Comparison of ENCODE assay signal across 32 mouse cellular contexts in genomic region chr12:34837318-34837717, GRCm38 (mm10).
DNase-seq lines count a peak whose midpoint lies in the region; ATAC-seq lines count a peak whose summit lies in the region.
"Had no signal": no experiment of that assay in that cellular context is flagged by ENCODE, and none has a peak within 500 bp of the region (broad histone marks: within the 10 kb centered on the region; RNA-seq: fewer than 3 reads in every experiment).

No protein-coding gene starts in this region.

- H3K4me3 ChIP-seq in forebrain, embryonic 11.5 days (ENCODE audit: low read depth, low read length), result no peak overlapping the region
- H3K4me3 ChIP-seq in forebrain, embryonic 10.5 days, result no peak overlapping the region
- no peak overlapping the region for H3K4me3 ChIP-seq in forebrain, embryonic 16.5 days (replicated peaks; ENCODE audit: low read length)
- H3K4me3 ChIP-seq: embryonic facial prominence, embryonic 10.5 days; embryonic facial prominence, embryonic 15.5 days; gastrocnemius, adult 2 months; heart, embryonic 13.5 days; kidney, embryonic 15.5 days; limb, embryonic 12.5 days; liver, embryonic 15.5 days; neural tube, embryonic 13.5 days had no signal

- peak; percentile 69; the same call in 1 of the 2 replicates for ATAC-seq in forebrain, embryonic 11.5 days (replicated peaks; ENCODE audit: low FRiP score)
- peak; percentile 77; the same call in 1 of the 2 replicates for ATAC-seq in forebrain, embryonic 16.5 days
- ATAC-seq: inflammation-experienced regulatory T-cells, adult 6 months had no signal

- no peak overlapping the region for H3K27ac ChIP-seq in forebrain, embryonic 11.5 days (ENCODE audit: low read depth, low read length)
- H3K27ac ChIP-seq in forebrain, embryonic 10.5 days, result no peak overlapping the region
- H3K27ac ChIP-seq in forebrain, embryonic 16.5 days (ENCODE audit: low read length), result no peak overlapping the region
- H3K27ac ChIP-seq: embryonic facial prominence, embryonic 10.5 days; embryonic facial prominence, embryonic 15.5 days; gastrocnemius, adult 2 months; heart, embryonic 13.5 days; hindbrain, embryonic 14.5 days; kidney, embryonic 15.5 days; limb, embryonic 12.5 days; liver, embryonic 15.5 days; neural tube, embryonic 13.5 days; stomach, postnatal 0 days had no signal

- no peaks in the 10 kb centered on the region for H3K36me3 ChIP-seq in forebrain, embryonic 11.5 days (ENCODE audit: control insufficient read depth, insufficient read depth, low read length)
- H3K36me3 ChIP-seq in forebrain, embryonic 10.5 days (replicated peaks), result no peaks in the 10 kb centered on the region
- H3K36me3 ChIP-seq in forebrain, embryonic 16.5 days (ENCODE audit: control insufficient read depth, insufficient read depth), result no peaks in the 10 kb centered on the region
- H3K36me3 ChIP-seq: embryonic facial prominence, embryonic 10.5 days; embryonic facial prominence, embryonic 15.5 days; G1E; heart, embryonic 13.5 days; kidney, embryonic 15.5 days; limb, embryonic 12.5 days; liver, embryonic 15.5 days; neural tube, embryonic 13.5 days had no signal

- H3K27me3 ChIP-seq in forebrain, embryonic 11.5 days (ENCODE audit: control insufficient read depth, insufficient read depth, low read length), result peaks cover 19% of the 10 kb centered on the region
- H3K27me3 ChIP-seq in forebrain, embryonic 10.5 days (ENCODE audit: poor library complexity, severe bottlenecking), result peaks cover 80% of the 10 kb centered on the region
- no peaks in the 10 kb centered on the region for H3K27me3 ChIP-seq in forebrain, embryonic 16.5 days (replicated peaks; ENCODE audit: control insufficient read depth, insufficient read depth, low read length)
- H3K27me3 ChIP-seq: embryonic facial prominence, embryonic 15.5 days; heart, embryonic 13.5 days; kidney, embryonic 15.5 days; limb, embryonic 12.5 days; liver, embryonic 15.5 days had no signal

- no peaks in the 10 kb centered on the region for H3K9me3 ChIP-seq in forebrain, embryonic 11.5 days (ENCODE audit: control insufficient read depth, low read length)
- no peaks in the 10 kb centered on the region for H3K9me3 ChIP-seq in forebrain, embryonic 10.5 days
- H3K9me3 ChIP-seq in forebrain, embryonic 16.5 days (ENCODE audit: control insufficient read depth, low read length), result no peaks in the 10 kb centered on the region
- H3K9me3 ChIP-seq: embryonic facial prominence, embryonic 10.5 days; embryonic facial prominence, embryonic 15.5 days; heart, embryonic 13.5 days; kidney, embryonic 15.5 days; limb, embryonic 12.5 days; liver, embryonic 15.5 days; neural tube, embryonic 13.5 days had no signal

- DNase-seq in forebrain, embryonic 11.5 days (ENCODE audit: low spot score), result no peak
- no peak for DNase-seq in forebrain, embryonic 10.5 days (ENCODE audit: extremely low spot score, low spot score)
- DNase-seq in brain, adult 2 months (ENCODE audit: low read depth, low spot score), result peak; percentile 41
- DNase-seq in retina, postnatal 1 day, result peak; percentile 5
- no peak for DNase-seq in cerebellum, adult 11 months
- DNase-seq in right cerebral cortex, adult 2 months (ENCODE audit: low spot score in 2 of 2), result no peak
- DNase-seq: adrenal gland, adult 8-10 months; cerebellum, adult 18-20 months; cerebellum, postnatal 10 days; gastrocnemius, adult 2 months; gastrocnemius, postnatal 36 days; heart, adult 18-20 months; heart, postnatal 10 days; kidney, adult 11 months; kidney, postnatal 25 days; lung, embryonic 14.5 days; lung, postnatal 14 days; right cerebral cortex, postnatal 25 days; thymus, adult 18-20 months; thymus, postnatal 25 days had no signal

- H3K4me1 ChIP-seq in forebrain, embryonic 11.5 days (replicated peaks; ENCODE audit: control insufficient read depth, insufficient read depth, low read length), result 0 out of 2 replicates have a peak, but pooled peaks cover 2% of the 10 kb centered on the region
- H3K4me1 ChIP-seq in forebrain, embryonic 10.5 days, result peaks cover 14% of the 10 kb centered on the region
- no peaks in the 10 kb centered on the region for H3K4me1 ChIP-seq in forebrain, embryonic 16.5 days (replicated peaks; ENCODE audit: control insufficient read depth, insufficient read depth, low read length)
- H3K4me1 ChIP-seq: embryonic facial prominence, embryonic 15.5 days; kidney, embryonic 15.5 days; liver, embryonic 15.5 days had no signal

- no peak overlapping the region for H3K4me2 ChIP-seq in forebrain, embryonic 11.5 days (ENCODE audit: low read depth, low read length, severe bottlenecking)
- H3K4me2 ChIP-seq in forebrain, embryonic 16.5 days (ENCODE audit: low read length), result no peak overlapping the region
- H3K4me2 ChIP-seq: embryonic facial prominence, embryonic 15.5 days; heart, embryonic 13.5 days; hindbrain, embryonic 14.5 days; kidney, embryonic 15.5 days; limb, embryonic 12.5 days; liver, embryonic 15.5 days; lung, embryonic 14.5 days; neural tube, embryonic 13.5 days had no signal

- no peak overlapping the region for H3K9ac ChIP-seq in forebrain, embryonic 11.5 days (ENCODE audit: low read length)
- H3K9ac ChIP-seq in forebrain, embryonic 16.5 days (replicated peaks; ENCODE audit: low read depth, low read length), result no peak overlapping the region
- H3K9ac ChIP-seq: embryonic facial prominence, embryonic 15.5 days; heart, embryonic 13.5 days; hindbrain, embryonic 14.5 days; kidney, embryonic 15.5 days; limb, embryonic 12.5 days; liver, embryonic 15.5 days; lung, embryonic 14.5 days; neural tube, embryonic 13.5 days had no signal

- WGBS in forebrain, embryonic 11.5 days, result 21% methylated on average over 5 of the region's 5 CpGs
- 29% methylated on average over 5 of the region's 5 CpGs for WGBS in forebrain, embryonic 10.5 days
- 4% methylated on average over 5 of the region's 5 CpGs for WGBS in forebrain, embryonic 16.5 days

Comparison
In these comparisons a context has a peak if more than half of its experiments do, and no peak if none do; other contexts are left out.
1. DNase-seq: peak in brain, adult 2 months (single experiment) and retina, postnatal 1 day (single experiment); none in forebrain, embryonic 11.5 days (single experiment), forebrain, embryonic 10.5 days (single experiment), cerebellum, adult 11 months (single experiment) and right cerebral cortex, adult 2 months (0 of 2).